In genomic region chr10:22059026-22059325, GRCm38 (mm10) we compare ENCODE assay signal across 10 mouse cellular contexts. TPM values are rescaled to one million over a fixed set of nuclear protein-coding genes. Genes with fewer than 3 reads are reported as not detected.
DNase-seq lines count a peak whose midpoint lies in the region; ATAC-seq and TF ChIP-seq lines count a peak whose summit lies in the region.
"Had no signal": no experiment of that assay in that cellular context is flagged by ENCODE, and none has a peak within 500 bp of the region (broad histone marks: within the 10 kb centered on the region; RNA-seq: fewer than 3 reads in every experiment).

No protein-coding gene starts in this region.

- peak overlapping the region; percentile 40 for H3K4me3 ChIP-seq in thymus, adult 2 months (ENCODE audit: control insufficient read depth, insufficient read depth, low read length)
- peak overlapping the region; percentile 52 for H3K4me3 ChIP-seq in liver, embryonic 12.5 days

- peak overlapping the region; percentile 75 for H3K4me2 ChIP-seq in liver, embryonic 12.5 days

- ATAC-seq in liver, embryonic 12.5 days, result no peak

- no peaks in the 10 kb centered on the region for H3K36me3 ChIP-seq in thymus, adult 2 months (ENCODE audit: control insufficient read depth, insufficient read depth, low read length)
- H3K36me3 ChIP-seq in liver, embryonic 12.5 days, result no peaks in the 10 kb centered on the region

- TF ChIP-seq POLR2A in thymus, adult 2 months (IDR thresholded peaks at IDR 0.05; ENCODE audit: control insufficient read depth, extremely low read depth, insufficient read depth, low read length, poor library complexity), result no peak

- no peak overlapping the region for H3K9ac ChIP-seq in liver, embryonic 12.5 days

- peaks cover 13% of the 10 kb centered on the region for H3K4me1 ChIP-seq in thymus, adult 2 months (replicated peaks; ENCODE audit: control insufficient read depth, insufficient read depth, low read length)
- peaks cover 13% of the 10 kb centered on the region for H3K4me1 ChIP-seq in liver, embryonic 12.5 days

- 30% methylated on average over 12 of the region's 12 CpGs for WGBS in thymus, adult 2 months
- WGBS in liver, embryonic 12.5 days (ENCODE audit: insufficient replicate concordance), result 15% methylated on average over 12 of the region's 12 CpGs

- no peak for TF ChIP-seq CTCF in thymus, adult 2 months (IDR thresholded peaks at IDR 0.05; ENCODE audit: borderline replicate concordance, control insufficient read depth, extremely low read depth, insufficient read depth, low read length, poor library complexity)

- H3K9me3 ChIP-seq in liver, embryonic 12.5 days (replicated peaks), result no peaks in the 10 kb centered on the region

- peak; percentile 1 for DNase-seq in gastrocnemius, adult 18-20 months (ENCODE audit: low spot score)
- no peak for DNase-seq in gastrocnemius, adult 8-10 months (ENCODE audit: low spot score in 2 of 2)
- DNase-seq in thymus, adult 2 months, result no peak
- no peak for DNase-seq in thymus, postnatal 0 days (ENCODE audit: low spot score)
- DNase-seq in urinary bladder, postnatal 36 days (ENCODE audit: low spot score in 2 of 2), result no peak
- no peak for DNase-seq in frontal cortex, adult 2 months (ENCODE audit: extremely low spot score in 1 of 2, low spot score in 1 of 2)
- DNase-seq in adrenal gland, postnatal 14 days, result no peak

- H3K27me3 ChIP-seq in thymus, adult 2 months (ENCODE audit: control insufficient read depth, insufficient read depth, low read length), result no peaks in the 10 kb centered on the region
- H3K27me3 ChIP-seq in liver, embryonic 12.5 days (replicated peaks), result no peaks in the 10 kb centered on the region; the same call in 1 of the 2 replicates

- no peak overlapping the region for H3K27ac ChIP-seq in thymus, adult 2 months (ENCODE audit: control insufficient read depth, insufficient read depth, low read length)
- no peak overlapping the region for H3K27ac ChIP-seq in liver, embryonic 12.5 days

RNA-seq across cellular contexts. Expression of gene 4930444G20Rik, which starts 8.9 kb away (rescaled TPM):
- total RNA-seq in gastrocnemius, adult 18-20 months (2021), result not detected
- not detected for total RNA-seq in gastrocnemius, adult 8-10 months (2022)
- not detected in 2 replicates for polyA plus RNA-seq in thymus, adult 2 months (2012; rRNA removed)
- not detected in 2 replicates for polyA plus RNA-seq in thymus, postnatal 0 days (2015; fragmentation: Nextera tagmentation; extraction: Ambion mirVana)
- not detected in 2 replicates for polyA plus RNA-seq in liver, embryonic 12.5 days (2016; fragmentation: Nextera tagmentation; extraction: Ambion mirVana)
- not detected in 2 replicates for polyA plus RNA-seq in frontal cortex, adult 2 months (2012; rRNA removed)
- total RNA-seq in adrenal gland, postnatal 14 days (2021), result not detected in 2 replicates
- polyA plus RNA-seq: brain, embryonic 14.5 days; urinary bladder, adult 2 months had no signal
